23 mouse cellular contexts compared by ENCODE assay signal in the genomic region with DNA sequence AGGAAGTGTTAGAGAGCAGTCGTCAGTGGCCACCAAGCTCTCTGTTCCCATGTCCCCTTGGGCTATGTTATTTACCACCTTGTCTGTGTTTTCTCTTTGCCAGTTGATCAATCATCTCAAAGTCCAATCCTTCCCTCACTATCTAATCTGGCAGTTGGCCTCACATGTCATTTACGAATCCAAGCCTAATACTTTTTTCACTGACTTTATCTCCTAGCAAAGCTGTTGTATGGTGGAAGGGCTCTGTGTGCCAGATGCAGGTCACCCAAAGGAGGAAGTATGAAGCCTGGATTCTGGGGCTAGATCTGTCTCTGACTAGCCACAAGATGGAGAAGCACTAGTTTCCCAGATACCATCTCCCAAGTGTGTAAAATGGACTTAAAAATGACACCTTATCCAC. TPM values are rescaled to one million over a fixed set of nuclear protein-coding genes. Genes with fewer than 3 reads are reported as not detected.
DNase-seq lines count a peak whose midpoint lies in the region; ATAC-seq and TF ChIP-seq lines count a peak whose summit lies in the region.
"Had no signal": no experiment of that assay in that cellular context is flagged by ENCODE, and none has a peak within 500 bp of the region (broad histone marks: within the 10 kb centered on the region; RNA-seq: fewer than 3 reads in every experiment).

No protein-coding gene starts in this region.

- no peak for TF ChIP-seq EP300 in stomach, postnatal 0 days (optimal IDR thresholded peaks at IDR 0.05)

- no peaks in the 10 kb centered on the region for H3K36me3 ChIP-seq in stomach, embryonic 16.5 days (ENCODE audit: control insufficient read depth, insufficient read depth, low read length)
- H3K36me3 ChIP-seq in stomach, postnatal 0 days (ENCODE audit: control insufficient read depth, insufficient read depth, low read length) = no peaks in the 10 kb centered on the region
- H3K36me3 ChIP-seq in liver, embryonic 16.5 days (ENCODE audit: control insufficient read depth, insufficient read depth) = no peaks in the 10 kb centered on the region
- H3K36me3 ChIP-seq in hindbrain, embryonic 12.5 days = no peaks in the 10 kb centered on the region
- H3K36me3 ChIP-seq: embryonic facial prominence, embryonic 13.5 days; forebrain, embryonic 12.5 days; G1E; heart, embryonic 13.5 days; hindbrain, embryonic 13.5 days had no signal

- WGBS in stomach, embryonic 16.5 days = 53% methylated on average over 2 of the region's 2 CpGs
- WGBS in stomach, postnatal 0 days = 58% methylated on average over 2 of the region's 2 CpGs
- WGBS in liver, embryonic 16.5 days (ENCODE audit: insufficient replicate concordance) = 18% methylated on average over 2 of the region's 2 CpGs
- WGBS in hindbrain, embryonic 12.5 days = 91% methylated on average over 2 of the region's 2 CpGs

- no peaks in the 10 kb centered on the region for H3K4me1 ChIP-seq in stomach, embryonic 16.5 days (ENCODE audit: control insufficient read depth, insufficient read depth, low read length)
- H3K4me1 ChIP-seq in stomach, postnatal 0 days (replicated peaks; ENCODE audit: control insufficient read depth, insufficient read depth) = no peaks in the 10 kb centered on the region
- H3K4me1 ChIP-seq in liver, embryonic 16.5 days (ENCODE audit: control insufficient read depth, low read depth, low read length) = no peaks in the 10 kb centered on the region
- H3K4me1 ChIP-seq in hindbrain, embryonic 12.5 days = no peaks in the 10 kb centered on the region
- H3K4me1 ChIP-seq: embryonic facial prominence, embryonic 13.5 days; forebrain, embryonic 12.5 days; heart, embryonic 13.5 days; hindbrain, embryonic 13.5 days had no signal

- no peak overlapping the region for H3K27ac ChIP-seq in stomach, embryonic 16.5 days (ENCODE audit: low read length)
- no peak overlapping the region for H3K27ac ChIP-seq in stomach, postnatal 0 days (replicated peaks)
- peak overlapping the region; percentile 25 for H3K27ac ChIP-seq in liver, embryonic 16.5 days (ENCODE audit: low read length)
- no peak overlapping the region for H3K27ac ChIP-seq in hindbrain, embryonic 12.5 days
- H3K27ac ChIP-seq: embryonic facial prominence, embryonic 13.5 days; forebrain, embryonic 12.5 days; heart, embryonic 13.5 days; hindbrain, embryonic 13.5 days had no signal

- H3K4me2 ChIP-seq in stomach, embryonic 16.5 days (ENCODE audit: low read depth, low read length) = no peak overlapping the region
- H3K4me2 ChIP-seq in stomach, postnatal 0 days (replicated peaks; ENCODE audit: low read depth) = no peak overlapping the region
- H3K4me2 ChIP-seq in liver, embryonic 16.5 days (ENCODE audit: low read depth, low read length) = no peak overlapping the region
- no peak overlapping the region for H3K4me2 ChIP-seq in hindbrain, embryonic 12.5 days (replicated peaks)
- H3K4me2 ChIP-seq: embryonic facial prominence, embryonic 13.5 days; forebrain, embryonic 12.5 days; heart, embryonic 13.5 days; hindbrain, embryonic 13.5 days had no signal

- DNase-seq in heart, adult 11 months = peak; percentile 22
- DNase-seq in heart, postnatal 36 days = no peak
- no peak for DNase-seq in stomach, postnatal 0 days (ENCODE audit: low spot score)
- no peak for DNase-seq in urinary bladder, adult 2 months (ENCODE audit: low spot score)
- DNase-seq: adrenal gland, postnatal 10 days; B cell, adult 2 months; cerebellum, adult 11 months; cerebellum, adult 8-10 months; cerebellum, postnatal 14 days; gastrocnemius, postnatal 14 days; heart, postnatal 4 days had no signal

- H3K9me3 ChIP-seq in stomach, embryonic 16.5 days (replicated peaks; ENCODE audit: control insufficient read depth, low read length) = no peaks in the 10 kb centered on the region
- H3K9me3 ChIP-seq in stomach, postnatal 0 days (ENCODE audit: control insufficient read depth, low read length) = no peaks in the 10 kb centered on the region
- no peaks in the 10 kb centered on the region for H3K9me3 ChIP-seq in liver, embryonic 16.5 days (replicated peaks; ENCODE audit: control insufficient read depth, low read length)
- H3K9me3 ChIP-seq in hindbrain, embryonic 12.5 days (replicated peaks) = no peaks in the 10 kb centered on the region
- H3K9me3 ChIP-seq: embryonic facial prominence, embryonic 13.5 days; forebrain, embryonic 12.5 days; G1E; heart, embryonic 13.5 days; hindbrain, embryonic 13.5 days had no signal

- H3K4me3 ChIP-seq in stomach, embryonic 16.5 days (replicated peaks; ENCODE audit: low read length) = no peak overlapping the region
- no peak overlapping the region for H3K4me3 ChIP-seq in stomach, postnatal 0 days (ENCODE audit: low read depth, low read length)
- no peak overlapping the region for H3K4me3 ChIP-seq in liver, embryonic 16.5 days (ENCODE audit: low read depth, low read length)
- no peak overlapping the region for H3K4me3 ChIP-seq in hindbrain, embryonic 12.5 days
- H3K4me3 ChIP-seq: embryonic facial prominence, embryonic 13.5 days; forebrain, embryonic 12.5 days; heart, embryonic 13.5 days; hindbrain, embryonic 13.5 days had no signal

- no peak for TF ChIP-seq CTCF in stomach, postnatal 0 days (IDR thresholded peaks at IDR 0.05; ENCODE audit: low read depth)

- no peak overlapping the region for H3K9ac ChIP-seq in stomach, embryonic 16.5 days (ENCODE audit: low read length)
- H3K9ac ChIP-seq in stomach, postnatal 0 days (ENCODE audit: low read length) = no peak overlapping the region
- no peak overlapping the region for H3K9ac ChIP-seq in liver, embryonic 16.5 days (ENCODE audit: low read depth, low read length)
- H3K9ac ChIP-seq in hindbrain, embryonic 12.5 days = no peak overlapping the region
- H3K9ac ChIP-seq: embryonic facial prominence, embryonic 13.5 days; forebrain, embryonic 12.5 days; heart, embryonic 13.5 days; hindbrain, embryonic 13.5 days had no signal

- ATAC-seq in stomach, embryonic 16.5 days (ENCODE audit: insufficient read depth, low FRiP score) = peak; percentile 33; the same call in 1 of the 2 replicates
- no peak for ATAC-seq in stomach, postnatal 0 days (ENCODE audit: low FRiP score, low TSS enrichment)
- peak; percentile 35; the same call in 1 of the 2 replicates for ATAC-seq in liver, embryonic 16.5 days (ENCODE audit: low read depth)
- no peak for ATAC-seq in hindbrain, embryonic 12.5 days (ENCODE audit: low FRiP score)
- ATAC-seq: CD4-positive, CD25-positive, alpha-beta regulatory T cell, adult 4 months; forebrain, embryonic 16.5 days had no signal

- intact Hi-C loops in heart, postnatal 36 days (cut with DNase I) = no loop called here

- no peaks in the 10 kb centered on the region for H3K27me3 ChIP-seq in stomach, embryonic 16.5 days (ENCODE audit: control insufficient read depth, insufficient read depth, low read length)
- H3K27me3 ChIP-seq in stomach, postnatal 0 days (ENCODE audit: control insufficient read depth, insufficient read depth, low read length) = no peaks in the 10 kb centered on the region
- no peaks in the 10 kb centered on the region for H3K27me3 ChIP-seq in liver, embryonic 16.5 days (ENCODE audit: control insufficient read depth, insufficient read depth, low read depth, low read length)
- H3K27me3 ChIP-seq in hindbrain, embryonic 12.5 days = no peaks in the 10 kb centered on the region
- H3K27me3 ChIP-seq: embryonic facial prominence, embryonic 13.5 days; forebrain, embryonic 12.5 days; heart, embryonic 13.5 days; hindbrain, embryonic 13.5 days had no signal

RNA-seq across cellular contexts. Expression of gene Aldob, which starts 8.8 kb away (rescaled TPM):
- 1 to 10 TPM in 1 of 2 experiments, under 1 TPM in 1; 0.58 to 1.1 TPM for total RNA-seq in heart, postnatal 36 days (2021)
- 68.3 and 84.5 TPM in 2 replicates for polyA plus RNA-seq in stomach, embryonic 16.5 days (2015; fragmentation: Nextera tagmentation; extraction: Ambion mirVana)
- 3.0 and 6.1 TPM in 2 replicates for polyA plus RNA-seq in stomach, postnatal 0 days (2015; fragmentation: Nextera tagmentation; extraction: Ambion mirVana)
- 479 and 529 TPM in 2 replicates for polyA plus RNA-seq in liver, embryonic 16.5 days (2015; fragmentation: Nextera tagmentation; extraction: Ambion mirVana)
- 0.19 and 0.33 TPM in 2 replicates for polyA plus RNA-seq in urinary bladder, adult 2 months (2012; rRNA removed)
- 0.20 TPM in 1 of 2 replicates, not detected in the other for polyA plus RNA-seq in hindbrain, embryonic 12.5 days (2016; fragmentation: Nextera tagmentation; extraction: Ambion mirVana)
- total RNA-seq: gastrocnemius, postnatal 14 days; granulocyte monocyte progenitor cell, adult 5-6 weeks had no signal
- polyA plus RNA-seq: CD4-positive, CD25-positive, alpha-beta regulatory T cell, adult 4 months; embryonic facial prominence, embryonic 13.5 days; G1E; hindbrain, embryonic 13.5 days had no signal

RNA-seq across cellular contexts. Expression of gene Zfp189, which starts 37.2 kb away (rescaled TPM):
- total RNA-seq in heart, postnatal 36 days (2021) = 1 to 10 TPM; 5.4 to 6.0 TPM
- 5.8 and 6.0 TPM in 2 replicates for polyA plus RNA-seq in stomach, embryonic 16.5 days (2015; fragmentation: Nextera tagmentation; extraction: Ambion mirVana)
- polyA plus RNA-seq in stomach, postnatal 0 days (2015; fragmentation: Nextera tagmentation; extraction: Ambion mirVana) = 1.9 and 2.1 TPM in 2 replicates
- polyA plus RNA-seq in liver, embryonic 16.5 days (2015; fragmentation: Nextera tagmentation; extraction: Ambion mirVana) = 3.5 and 3.8 TPM in 2 replicates
- 2.2 and 2.7 TPM in 2 replicates for polyA plus RNA-seq in urinary bladder, adult 2 months (2012; rRNA removed)
- polyA plus RNA-seq in hindbrain, embryonic 12.5 days (2016; fragmentation: Nextera tagmentation; extraction: Ambion mirVana) = 14.9 and 16.7 TPM in 2 replicates

RNA-seq across cellular contexts. Expression of gene Mrpl50, which starts 37.3 kb away (rescaled TPM):
- total RNA-seq in heart, postnatal 36 days (2021) = 10 to 100 TPM; 44.6 to 44.9 TPM
- 86.3 and 87.7 TPM in 2 replicates for polyA plus RNA-seq in stomach, embryonic 16.5 days (2015; fragmentation: Nextera tagmentation; extraction: Ambion mirVana)
- polyA plus RNA-seq in stomach, postnatal 0 days (2015; fragmentation: Nextera tagmentation; extraction: Ambion mirVana) = 58.5 and 61.0 TPM in 2 replicates
- 54.4 and 56.9 TPM in 2 replicates for polyA plus RNA-seq in liver, embryonic 16.5 days (2015; fragmentation: Nextera tagmentation; extraction: Ambion mirVana)
- 12.1 and 14.4 TPM in 2 replicates for polyA plus RNA-seq in urinary bladder, adult 2 months (2012; rRNA removed)
- 80.7 and 82.2 TPM in 2 replicates for polyA plus RNA-seq in hindbrain, embryonic 12.5 days (2016; fragmentation: Nextera tagmentation; extraction: Ambion mirVana)

RNA-seq across cellular contexts. Expression of gene Tmem246, which starts 39.5 kb away (rescaled TPM):
- 10 to 100 TPM; 44.5 to 47.1 TPM for total RNA-seq in heart, postnatal 36 days (2021)
- 34.2 and 34.4 TPM in 2 replicates for polyA plus RNA-seq in stomach, embryonic 16.5 days (2015; fragmentation: Nextera tagmentation; extraction: Ambion mirVana)
- polyA plus RNA-seq in stomach, postnatal 0 days (2015; fragmentation: Nextera tagmentation; extraction: Ambion mirVana) = 62.6 and 70.0 TPM in 2 replicates
- 5.6 and 6.1 TPM in 2 replicates for polyA plus RNA-seq in liver, embryonic 16.5 days (2015; fragmentation: Nextera tagmentation; extraction: Ambion mirVana)
- 55.7 and 56.8 TPM in 2 replicates for polyA plus RNA-seq in urinary bladder, adult 2 months (2012; rRNA removed)
- polyA plus RNA-seq in hindbrain, embryonic 12.5 days (2016; fragmentation: Nextera tagmentation; extraction: Ambion mirVana) = 31.0 and 33.3 TPM in 2 replicates
- total RNA-seq: granulocyte monocyte progenitor cell, adult 5-6 weeks had no signal
- polyA plus RNA-seq: CD4-positive, CD25-positive, alpha-beta regulatory T cell, adult 4 months had no signal

RNA-seq across cellular contexts. Expression of gene Baat, which starts 51.8 kb away (rescaled TPM):
- under 1 TPM in 1 of 2 experiments, not detected in 1; 0.47 TPM for total RNA-seq in heart, postnatal 36 days (2021)
- 0.06 and 0.36 TPM in 2 replicates for polyA plus RNA-seq in stomach, embryonic 16.5 days (2015; fragmentation: Nextera tagmentation; extraction: Ambion mirVana)
- not detected in 2 replicates for polyA plus RNA-seq in stomach, postnatal 0 days (2015; fragmentation: Nextera tagmentation; extraction: Ambion mirVana)
- 2.9 and 3.3 TPM in 2 replicates for polyA plus RNA-seq in liver, embryonic 16.5 days (2015; fragmentation: Nextera tagmentation; extraction: Ambion mirVana)
- polyA plus RNA-seq in urinary bladder, adult 2 months (2012; rRNA removed) = not detected in 2 replicates
- polyA plus RNA-seq in hindbrain, embryonic 12.5 days (2016; fragmentation: Nextera tagmentation; extraction: Ambion mirVana) = 0.17 and 0.18 TPM in 2 replicates
- total RNA-seq: G1E; granulocyte monocyte progenitor cell, adult 5-6 weeks had no signal
- polyA plus RNA-seq: CD4-positive, CD25-positive, alpha-beta regulatory T cell, adult 4 months; embryonic facial prominence, embryonic 13.5 days; G1E; heart, postnatal 0 days; hindbrain, embryonic 13.5 days had no signal

Comparison
In these comparisons a context has a peak if more than half of its experiments do, and no peak if none do; other contexts are left out.
1. ATAC-seq: peak in stomach, embryonic 16.5 days (single experiment) and liver, embryonic 16.5 days (single experiment); none in stomach, postnatal 0 days (single experiment) and hindbrain, embryonic 12.5 days (single experiment).